Mouse (Mus musculus): ENCODE data around the gene Khdc1b.
"Not testable (repeated sequence)": the region's sequence is repeated elsewhere in the genome, so short reads cannot be mapped to it uniquely, and the experiment has no call there.

Khdc1b gene

DNA sequence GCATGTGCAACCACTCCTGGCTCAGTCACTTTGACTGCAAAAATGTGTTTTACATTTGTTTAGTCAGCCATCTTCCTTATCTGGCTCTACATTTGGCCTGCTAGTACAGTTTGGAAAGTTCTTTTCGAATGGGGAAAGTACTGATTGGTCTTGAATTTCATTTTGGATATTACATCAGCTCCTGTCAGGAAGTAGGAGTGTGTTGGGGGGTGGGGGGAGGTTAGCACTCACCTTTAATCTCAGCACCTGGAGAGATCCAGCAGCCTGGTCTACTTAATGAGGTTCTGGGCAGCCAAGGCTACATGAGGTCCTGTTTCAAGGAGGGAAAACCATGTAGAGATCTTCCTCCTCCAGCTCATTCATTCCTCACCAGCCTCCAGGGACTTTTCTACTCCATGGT is at the start of gene Khdc1b:
Gene Khdc1b, plus strand, starts transcription at position 301 of the 400 bp plus-strand sequence.
- DNase-seq (ENCODE audit: low read depth): no peak

- DNase-seq (ENCODE audit: low read depth): no peak
Measured at GRCm38 (mm10) chr1:21335836-21336235, 47.5 kb upstream of the Khdc1b start.

- DNase-seq (ENCODE audit: low read depth): no peak
Measured at GRCm38 (mm10) chr1:21340745-21341144, 42.6 kb upstream of the Khdc1b start.

- DNase-seq (ENCODE audit: low read depth): peak; percentile 14
Measured at GRCm38 (mm10) chr1:21344253-21344652, 39.1 kb upstream of the Khdc1b start.

DNA sequence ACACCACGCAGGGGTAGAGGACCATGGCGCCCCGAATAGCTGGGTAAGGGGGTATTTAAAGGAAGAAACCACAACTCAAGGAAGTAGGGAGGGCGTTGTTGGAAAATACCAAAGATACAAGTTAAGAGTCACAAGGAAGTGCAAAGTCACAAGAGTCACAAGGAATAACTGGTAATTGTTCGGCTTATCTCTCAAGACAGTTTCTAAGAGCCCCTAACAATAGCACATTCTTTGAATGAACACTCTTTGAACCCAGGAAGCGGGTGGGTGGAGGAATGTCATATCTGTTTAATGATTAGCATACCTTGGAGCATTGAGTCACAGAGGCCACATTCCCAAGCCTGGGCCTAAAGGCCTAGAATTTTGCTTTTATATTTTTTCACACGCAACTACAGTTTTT is 38.6 kb upstream of the Khdc1b start:
- not testable (repeated sequence) for DNase-seq (ENCODE audit: low read depth)

- DNase-seq (ENCODE audit: low read depth): no peak
Measured at GRCm38 (mm10) chr1:21349341-21349740, 34.0 kb upstream of the Khdc1b start, which contains the start of gene Khdc1a. Gene Khdc1a (plus strand): TSS chr1:21349641.

DNA sequence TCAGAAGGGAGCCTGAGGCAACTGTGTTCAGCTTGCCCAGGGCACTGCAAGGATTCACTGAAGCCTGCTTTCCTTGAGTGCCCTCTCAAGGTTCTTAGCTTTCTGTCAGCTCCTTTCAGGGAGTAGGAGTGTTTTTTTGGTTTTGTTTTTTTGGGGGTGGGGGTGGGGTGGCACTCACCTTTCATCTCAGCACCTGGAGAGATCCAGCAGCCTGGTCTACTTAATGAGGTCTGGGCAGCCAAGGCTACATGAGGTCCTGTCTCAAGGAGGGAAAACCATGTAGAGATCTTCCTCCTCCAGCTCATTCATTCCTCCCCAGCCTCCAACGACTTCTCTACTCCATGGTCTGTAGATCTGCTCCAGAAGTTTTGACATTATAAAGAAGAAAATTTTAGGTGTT is 15.3 kb upstream of the Khdc1b start, which contains the start of gene Khdc1c:
Gene Khdc1c, plus strand, starts transcription at position 301 of the 400 bp plus-strand sequence.
- DNase-seq (ENCODE audit: low read depth): not testable (repeated sequence)

DNA sequence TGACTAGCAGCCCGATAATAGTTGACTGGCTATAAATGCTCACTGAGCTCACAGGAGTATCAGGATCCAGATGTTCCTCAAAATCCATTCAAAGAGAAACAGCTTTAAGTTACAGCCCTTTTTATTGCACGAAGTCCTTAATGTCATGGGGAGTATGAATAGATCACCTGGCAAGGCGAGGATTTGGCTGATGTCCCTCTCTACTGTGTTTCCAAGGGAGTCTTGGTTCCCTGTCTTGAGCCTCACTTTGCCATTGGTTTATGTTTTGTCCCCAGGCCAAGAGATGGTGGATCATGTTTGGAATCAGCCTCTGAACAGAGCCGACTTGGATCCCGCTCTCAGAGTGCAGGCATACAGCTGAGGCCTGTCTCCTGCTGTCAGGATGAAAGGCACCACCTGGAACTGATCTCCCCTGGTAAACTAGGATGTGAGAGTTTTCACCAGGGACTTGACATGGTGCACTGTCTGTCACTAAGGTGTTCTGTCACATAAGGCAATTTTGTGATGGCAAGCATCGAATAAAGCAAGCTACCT is 7.8 kb downstream of the Khdc1b start:
- DNase-seq (ENCODE audit: low read depth): no peak

GRCm38 (mm10) chr1:21402804-21403203 is 19.4 kb downstream of the Khdc1b start:
- no peak for DNase-seq (ENCODE audit: low read depth)

- DNase-seq (ENCODE audit: low read depth): no peak
Measured at GRCm38 (mm10) chr1:21407266-21407665, 23.9 kb downstream of the Khdc1b start.

DNA sequence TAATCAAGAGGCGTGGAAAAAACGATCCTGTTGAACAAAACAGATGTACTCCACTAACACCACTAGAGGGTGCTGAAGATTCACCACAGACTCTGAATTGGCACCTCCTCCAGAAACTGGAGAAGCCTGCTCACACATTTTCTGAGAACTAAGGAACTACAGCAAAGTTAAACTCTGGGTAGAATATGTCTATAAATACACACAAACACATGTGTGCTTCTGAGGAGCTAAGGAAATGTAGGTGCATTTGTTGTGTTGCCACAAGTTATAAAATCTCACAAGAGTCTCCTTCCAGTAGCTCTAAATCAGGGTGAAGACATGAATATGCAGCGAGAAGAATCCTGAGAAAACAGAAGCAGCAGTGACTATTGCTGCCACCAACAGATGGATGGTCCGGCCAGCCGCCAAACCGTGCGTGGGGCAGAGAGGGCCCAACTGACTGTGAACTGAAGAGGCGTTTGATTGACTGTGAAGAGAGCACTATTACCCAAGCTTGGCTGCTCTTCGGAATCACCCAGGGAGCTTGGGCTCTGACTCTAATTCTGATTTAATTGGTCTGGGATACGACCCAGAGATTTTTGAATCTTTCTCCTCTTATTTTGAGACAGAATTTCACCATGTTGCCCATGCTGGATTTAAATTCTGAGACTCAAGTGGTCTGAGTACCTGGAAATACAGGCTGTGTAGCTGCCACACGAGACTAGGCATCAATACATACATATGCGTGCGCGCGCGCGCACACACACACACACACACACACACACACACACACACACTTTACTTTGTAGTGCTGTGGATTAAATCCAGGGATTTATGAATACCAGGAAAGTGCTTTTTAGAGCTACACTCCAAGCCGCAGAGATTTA is 28.2 kb downstream of the Khdc1b start:
- DNase-seq (ENCODE audit: low read depth): peak; percentile 39

GRCm38 (mm10) chr1:21412197-21412555 is 28.8 kb downstream of the Khdc1b start:
- no peak for DNase-seq (ENCODE audit: low read depth)

- no peak for DNase-seq (ENCODE audit: low read depth)
Measured at GRCm38 (mm10) chr1:21419370-21419769, 36.0 kb downstream of the Khdc1b start.

GRCm38 (mm10) chr1:21425654-21426053 is 42.3 kb downstream of the Khdc1b start:
- DNase-seq (ENCODE audit: low read depth): no peak

GRCm38 (mm10) chr1:21428079-21428478 is 44.7 kb downstream of the Khdc1b start:
- DNase-seq (ENCODE audit: low read depth): no peak

- DNase-seq (ENCODE audit: low read depth): no peak
Measured at GRCm38 (mm10) chr1:21431666-21432065, 48.3 kb downstream of the Khdc1b start.

GRCm38 (mm10) chr1:21434853-21435252 is 51.5 kb downstream of the Khdc1b start:
- no peak for DNase-seq (ENCODE audit: low read depth)

All from fibroblast of lung, adult 2 months (primary cell).